ENCODE assay signal across 17 mouse cellular contexts in genomic region chr11:6514837-6515236, GRCm38 (mm10). TPM values are rescaled to one million over a fixed set of nuclear protein-coding genes. Genes with fewer than 3 reads are reported as not detected.
DNase-seq lines count a peak whose midpoint lies in the region; ATAC-seq and TF ChIP-seq lines count a peak whose summit lies in the region.
"Had no signal": no experiment of that assay in that cellular context is flagged by ENCODE, and none has a peak within 500 bp of the region (broad histone marks: within the 10 kb centered on the region; RNA-seq: fewer than 3 reads in every experiment).

No protein-coding gene starts in this region.

- peak; percentile 33 to 37 for DNase-seq in cerebellum, adult 2 months
- no peak for DNase-seq in cerebellum, adult 18-20 months
- DNase-seq in kidney, adult 9 months = no peak
- DNase-seq in urinary bladder, adult 2 months (ENCODE audit: low spot score) = peak; percentile 13
- no peak for DNase-seq in urinary bladder, postnatal 36 days (ENCODE audit: low spot score in 2 of 2)
- no peak for DNase-seq in thymus, adult 18-20 months
- no peak for DNase-seq in liver, embryonic 11.5 days (ENCODE audit: low spot score)
- DNase-seq: adrenal gland, adult 8-10 months; heart, adult 2 months; heart, postnatal 36 days; liver, postnatal 0 days; right cerebral cortex, postnatal 4 days; thymus, postnatal 14 days had no signal

- no peak overlapping the region for H3K4me2 ChIP-seq in kidney, embryonic 14.5 days (replicated peaks; ENCODE audit: low read depth, low read length)
- H3K4me2 ChIP-seq in liver, embryonic 11.5 days = no peak overlapping the region
- H3K4me2 ChIP-seq: intestine, embryonic 15.5 days; limb, embryonic 13.5 days had no signal

- no peaks in the 10 kb centered on the region for H3K36me3 ChIP-seq in kidney, embryonic 14.5 days (ENCODE audit: control insufficient read depth, insufficient read depth, low read length)
- H3K36me3 ChIP-seq in liver, embryonic 11.5 days (ENCODE audit: control insufficient read depth, insufficient read depth, low read length) = no peaks in the 10 kb centered on the region
- H3K36me3 ChIP-seq: intestine, embryonic 15.5 days; limb, embryonic 13.5 days had no signal

- TF ChIP-seq POLR2A in cerebellum, adult 2 months (IDR thresholded peaks at IDR 0.05; ENCODE audit: borderline replicate concordance, insufficient read depth, low read length) = no peak

- WGBS in cerebellum, adult 2 months = 7% methylated on average over 7 of the region's 7 CpGs
- 47% methylated on average over 7 of the region's 7 CpGs for WGBS in kidney, embryonic 14.5 days
- 56% methylated on average over 7 of the region's 7 CpGs for WGBS in liver, embryonic 11.5 days

- 0 out of 2 replicates have a peak, but pooled peaks cover 6% of the 10 kb centered on the region for H3K4me1 ChIP-seq in cerebellum, adult 2 months (ENCODE audit: control insufficient read depth, insufficient read depth, low read length)
- H3K4me1 ChIP-seq in kidney, embryonic 14.5 days (ENCODE audit: control insufficient read depth, insufficient read depth, low read length) = no peaks in the 10 kb centered on the region
- H3K4me1 ChIP-seq in liver, embryonic 11.5 days (replicated peaks; ENCODE audit: control insufficient read depth, insufficient read depth, low read length) = peaks cover 3% of the 10 kb centered on the region; the same call in 1 of the 2 replicates
- H3K4me1 ChIP-seq: limb, embryonic 13.5 days had no signal

- TF ChIP-seq CTCF in cerebellum, adult 2 months (IDR thresholded peaks at IDR 0.05; ENCODE audit: borderline replicate concordance, insufficient read depth, low read depth, low read length) = no peak

- no peak overlapping the region for H3K4me3 ChIP-seq in cerebellum, adult 2 months (replicated peaks; ENCODE audit: insufficient read depth, low read depth, low read length)
- H3K4me3 ChIP-seq in kidney, embryonic 14.5 days (ENCODE audit: low read length) = no peak overlapping the region
- no peak overlapping the region for H3K4me3 ChIP-seq in liver, embryonic 11.5 days (ENCODE audit: low read depth, low read length)
- H3K4me3 ChIP-seq: heart, adult 2 months; intestine, embryonic 15.5 days; limb, embryonic 13.5 days; megakaryocyte, embryonic 14.5 days had no signal

- H3K9me3 ChIP-seq in kidney, embryonic 14.5 days (ENCODE audit: control insufficient read depth, low read length) = no peaks in the 10 kb centered on the region
- H3K9me3 ChIP-seq in liver, embryonic 11.5 days (ENCODE audit: control insufficient read depth, low read length) = no peaks in the 10 kb centered on the region
- H3K9me3 ChIP-seq: intestine, embryonic 15.5 days; limb, embryonic 13.5 days; megakaryocyte, embryonic 14.5 days had no signal

- H3K9ac ChIP-seq in kidney, embryonic 14.5 days (ENCODE audit: low read depth, low read length) = no peak overlapping the region
- no peak overlapping the region for H3K9ac ChIP-seq in liver, embryonic 11.5 days (ENCODE audit: low read depth, low read length)
- H3K9ac ChIP-seq: intestine, embryonic 15.5 days; limb, embryonic 13.5 days; liver, postnatal 0 days had no signal

- H3K27ac ChIP-seq in cerebellum, adult 2 months (ENCODE audit: insufficient read depth, low read length) = no peak overlapping the region
- H3K27ac ChIP-seq in kidney, embryonic 14.5 days (ENCODE audit: low read depth, low read length) = no peak overlapping the region
- no peak overlapping the region for H3K27ac ChIP-seq in liver, embryonic 11.5 days (ENCODE audit: low read depth, low read length)
- H3K27ac ChIP-seq: heart, adult 2 months; intestine, embryonic 15.5 days; limb, embryonic 13.5 days had no signal

- no peaks in the 10 kb centered on the region for H3K27me3 ChIP-seq in cerebellum, adult 2 months (ENCODE audit: control insufficient read depth, insufficient read depth, low read length)
- no peaks in the 10 kb centered on the region for H3K27me3 ChIP-seq in kidney, embryonic 14.5 days (ENCODE audit: control insufficient read depth, insufficient read depth, low read length)
- no peaks in the 10 kb centered on the region for H3K27me3 ChIP-seq in liver, embryonic 11.5 days (replicated peaks; ENCODE audit: control insufficient read depth, insufficient read depth, low read length)
- H3K27me3 ChIP-seq: intestine, embryonic 15.5 days; limb, embryonic 13.5 days; megakaryocyte, embryonic 14.5 days had no signal

- 0 out of 2 replicates have a peak, but pooled peaks have one; percentile 55 for ATAC-seq in kidney, embryonic 14.5 days (ENCODE audit: low FRiP score, low TSS enrichment)
- no peak for ATAC-seq in liver, embryonic 11.5 days (replicated peaks; ENCODE audit: low FRiP score)
- ATAC-seq: intestine, embryonic 15.5 days; liver, postnatal 0 days had no signal

RNA-seq across cellular contexts. Expression of gene Myo1g, which starts 5.9 kb away (rescaled TPM):
- 0.77 and 0.86 TPM in 2 replicates for polyA plus RNA-seq in cerebellum, adult 2 months (2012; rRNA removed)
- 0.57 and 0.60 TPM in 2 replicates for polyA plus RNA-seq in kidney, embryonic 14.5 days (2014; fragmentation: Nextera tagmentation; extraction: Ambion mirVana)
- polyA plus RNA-seq in urinary bladder, adult 2 months (2012; rRNA removed) = 10.1 and 12.6 TPM in 2 replicates
- 5.6 and 6.0 TPM in 2 replicates for polyA plus RNA-seq in liver, embryonic 11.5 days (2014; fragmentation: Nextera tagmentation; extraction: Ambion mirVana)

RNA-seq across cellular contexts. Expression of gene Ccm2, which starts 31.9 kb away (rescaled TPM):
- 86.8 and 92.5 TPM in 2 replicates for polyA plus RNA-seq in cerebellum, adult 2 months (2012; rRNA removed)
- polyA plus RNA-seq in kidney, embryonic 14.5 days (2014; fragmentation: Nextera tagmentation; extraction: Ambion mirVana) = 86.4 and 94.4 TPM in 2 replicates
- 66.1 and 77.6 TPM in 2 replicates for polyA plus RNA-seq in urinary bladder, adult 2 months (2012; rRNA removed)
- polyA plus RNA-seq in liver, embryonic 11.5 days (2014; fragmentation: Nextera tagmentation; extraction: Ambion mirVana) = 74.5 and 82.1 TPM in 2 replicates

RNA-seq across cellular contexts. Expression of gene Purb, which starts 39.1 kb away (rescaled TPM):
- 76.9 and 81.9 TPM in 2 replicates for polyA plus RNA-seq in cerebellum, adult 2 months (2012; rRNA removed)
- polyA plus RNA-seq in kidney, embryonic 14.5 days (2014; fragmentation: Nextera tagmentation; extraction: Ambion mirVana) = 28.1 and 29.5 TPM in 2 replicates
- polyA plus RNA-seq in urinary bladder, adult 2 months (2012; rRNA removed) = 22.3 and 29.5 TPM in 2 replicates
- 13.2 and 13.7 TPM in 2 replicates for polyA plus RNA-seq in liver, embryonic 11.5 days (2014; fragmentation: Nextera tagmentation; extraction: Ambion mirVana)

Comparison
In these comparisons a context has a peak if more than half of its experiments do, and no peak if none do; other contexts are left out.
1. DNase-seq: peak in cerebellum, adult 2 months (2 of 2) and urinary bladder, adult 2 months (single experiment); none in cerebellum, adult 18-20 months (0 of 2), kidney, adult 9 months (single experiment), urinary bladder, postnatal 36 days (0 of 2), thymus, adult 18-20 months (0 of 2) and liver, embryonic 11.5 days (single experiment).